Mouse (Mus musculus): ENCODE measurements around the gene 4931440F15Rik. TPM values are rescaled to one million over a fixed set of nuclear protein-coding genes. Genes with fewer than 3 reads are reported as not detected.

Gene 4931440F15Rik
- polyA plus RNA-seq, 1 experiment = 0.04 TPM

GRCm38 (mm10) chr11:29795106-29795505 lies 30.4 kb downstream of the 4931440F15Rik start:
- Histone ChIP-seq H3K4me2 (ENCODE audit: low read depth) (peak overlapping the region; percentile 48), H3K27me3 (ENCODE audit: control insufficient read depth, insufficient read depth, insufficient read length) (no peaks in the 10 kb centered on the region), H3K36me3 (ENCODE audit: control insufficient read depth, insufficient read depth) (no peaks in the 10 kb centered on the region), H3K79me2 (ENCODE audit: control insufficient read depth, insufficient read depth) (no peaks in the 10 kb centered on the region), H3K4me3 (no peak overlapping the region), H3ac (ENCODE audit: control insufficient read depth, insufficient read length) (no peak overlapping the region)
- TF ChIP-seq E2F4 (IDR thresholded peaks at IDR 0.05; ENCODE audit: insufficient read depth) (no peak), MYOD1 (IDR thresholded peaks at IDR 0.05; ENCODE audit: control insufficient read depth in 1 of 3, insufficient read length in 2 of 3, low read depth in 2 of 3) (peak in 1 of 3 experiments; percentile 29)

GRCm38 (mm10) chr11:29794475-29794874 lies 31.0 kb downstream of the 4931440F15Rik start:
- Histone ChIP-seq H3ac (ENCODE audit: control insufficient read depth, insufficient read length) (no peak overlapping the region), H3K4me3 (no peak overlapping the region), H3K4me2 (ENCODE audit: low read depth) (peak overlapping the region; percentile 48), H3K79me2 (ENCODE audit: control insufficient read depth, insufficient read depth) (no peaks in the 10 kb centered on the region), H3K36me3 (ENCODE audit: control insufficient read depth, insufficient read depth) (no peaks in the 10 kb centered on the region), H3K27me3 (ENCODE audit: control insufficient read depth, insufficient read depth, insufficient read length) (no peaks in the 10 kb centered on the region)
- TF ChIP-seq CEBPB (IDR thresholded peaks at IDR 0.05; ENCODE audit: insufficient read depth, poor library complexity, severe bottlenecking) (no peak), MYOD1 (IDR thresholded peaks at IDR 0.05; ENCODE audit: control insufficient read depth in 1 of 3, insufficient read length in 2 of 3, low read depth in 2 of 3) (peak in 2 of 3 experiments; percentile 34 to 66), MAX (IDR thresholded peaks at IDR 0.05; ENCODE audit: low read depth) (no peak), TCF12 (IDR thresholded peaks at IDR 0.05; ENCODE audit: insufficient read depth, poor library complexity, severe bottlenecking) (peak; percentile 37), MYOG (IDR thresholded peaks at IDR 0.05; ENCODE audit: control insufficient read depth in 1 of 3, insufficient read depth in 1 of 3, insufficient read length in 2 of 3, low read depth in 2 of 3) (peak in 1 of 3 experiments; percentile 72)

GRCm38 (mm10) chr11:29790796-29791195 lies 34.7 kb downstream of the 4931440F15Rik start:
- no peak overlapping the region for H3K4me3 ChIP-seq
- H3ac ChIP-seq (ENCODE audit: control insufficient read depth, insufficient read length) = no peak overlapping the region
- H3K79me2 ChIP-seq (ENCODE audit: control insufficient read depth, insufficient read depth) = no peaks in the 10 kb centered on the region
- TF ChIP-seq USF1 (IDR thresholded peaks at IDR 0.05; ENCODE audit: low read depth) (no peak), E2F4 (IDR thresholded peaks at IDR 0.05; ENCODE audit: insufficient read depth) (no peak), MAX (IDR thresholded peaks at IDR 0.05; ENCODE audit: low read depth) (no peak), TCF12 (IDR thresholded peaks at IDR 0.05; ENCODE audit: insufficient read depth, poor library complexity, severe bottlenecking) (no peak), SRF (IDR thresholded peaks at IDR 0.05; ENCODE audit: control insufficient read depth, insufficient read length, low read depth) (no peak), MYOG (IDR thresholded peaks at IDR 0.05; ENCODE audit: control insufficient read depth in 1 of 3, insufficient read depth in 1 of 3, insufficient read length in 2 of 3, low read depth in 2 of 3) (no peak), TCF3 (IDR thresholded peaks at IDR 0.05; ENCODE audit: insufficient read length, low read depth) (no peak), POLR2AphosphoS2 (IDR thresholded peaks at IDR 0.05; ENCODE audit: insufficient read length, low read depth) (no peak), POLR2A (IDR thresholded peaks at IDR 0.05; ENCODE audit: insufficient read length, low read depth) (no peak), CEBPB (IDR thresholded peaks at IDR 0.05; ENCODE audit: insufficient read depth, poor library complexity, severe bottlenecking) (no peak), MYOD1 (IDR thresholded peaks at IDR 0.05; ENCODE audit: control insufficient read depth in 1 of 3, insufficient read length in 2 of 3, low read depth in 2 of 3) (no peak), REST (IDR thresholded peaks at IDR 0.05; ENCODE audit: insufficient read depth, insufficient read length) (no peak)
- H3K36me3 ChIP-seq (ENCODE audit: control insufficient read depth, insufficient read depth) = no peaks in the 10 kb centered on the region
- no peaks in the 10 kb centered on the region for H3K27me3 ChIP-seq (ENCODE audit: control insufficient read depth, insufficient read depth, insufficient read length)
- no peak overlapping the region for H3K4me2 ChIP-seq (ENCODE audit: low read depth)

- no peak overlapping the region for H3ac ChIP-seq (ENCODE audit: control insufficient read depth, insufficient read length)
- no peaks in the 10 kb centered on the region for H3K27me3 ChIP-seq (ENCODE audit: control insufficient read depth, insufficient read depth, insufficient read length)
- no peak overlapping the region for H3K4me2 ChIP-seq (ENCODE audit: low read depth)
- no peak overlapping the region for H3K4me3 ChIP-seq
- no peak for TF ChIP-seq USF1 (IDR thresholded peaks at IDR 0.05; ENCODE audit: low read depth)
- TF ChIP-seq TCF3 (IDR thresholded peaks at IDR 0.05; ENCODE audit: insufficient read length, low read depth) = no peak
- no peak for TF ChIP-seq POLR2AphosphoS2 (IDR thresholded peaks at IDR 0.05; ENCODE audit: insufficient read length, low read depth)
- TF ChIP-seq CEBPB (IDR thresholded peaks at IDR 0.05; ENCODE audit: insufficient read depth, poor library complexity, severe bottlenecking) = no peak
- H3K36me3 ChIP-seq (ENCODE audit: control insufficient read depth, insufficient read depth) = no peaks in the 10 kb centered on the region
- no peaks in the 10 kb centered on the region for H3K79me2 ChIP-seq (ENCODE audit: control insufficient read depth, insufficient read depth)
Measured at GRCm38 (mm10) chr11:29788921-29789638, 36.4 kb downstream of the 4931440F15Rik start.

- no peaks in the 10 kb centered on the region for H3K79me2 ChIP-seq (ENCODE audit: control insufficient read depth, insufficient read depth)
- no peak overlapping the region for H3K4me3 ChIP-seq
- H3ac ChIP-seq (ENCODE audit: control insufficient read depth, insufficient read length) = no peak overlapping the region
- H3K4me2 ChIP-seq (ENCODE audit: low read depth) = no peak overlapping the region
- TF ChIP-seq POLR2A (IDR thresholded peaks at IDR 0.05; ENCODE audit: insufficient read length, low read depth) (no peak), E2F4 (IDR thresholded peaks at IDR 0.05; ENCODE audit: insufficient read depth) (no peak), MAX (IDR thresholded peaks at IDR 0.05; ENCODE audit: low read depth) (no peak), TCF12 (IDR thresholded peaks at IDR 0.05; ENCODE audit: insufficient read depth, poor library complexity, severe bottlenecking) (no peak), REST (IDR thresholded peaks at IDR 0.05; ENCODE audit: insufficient read depth, insufficient read length) (no peak), TCF3 (IDR thresholded peaks at IDR 0.05; ENCODE audit: insufficient read length, low read depth) (no peak), SRF (IDR thresholded peaks at IDR 0.05; ENCODE audit: control insufficient read depth, insufficient read length, low read depth) (no peak), MYOG (IDR thresholded peaks at IDR 0.05; ENCODE audit: control insufficient read depth in 1 of 3, insufficient read depth in 1 of 3, insufficient read length in 2 of 3, low read depth in 2 of 3) (no peak), CEBPB (IDR thresholded peaks at IDR 0.05; ENCODE audit: insufficient read depth, poor library complexity, severe bottlenecking) (no peak), MYOD1 (IDR thresholded peaks at IDR 0.05; ENCODE audit: control insufficient read depth in 1 of 3, insufficient read length in 2 of 3, low read depth in 2 of 3) (no peak), POLR2AphosphoS2 (IDR thresholded peaks at IDR 0.05; ENCODE audit: insufficient read length, low read depth) (no peak), USF1 (IDR thresholded peaks at IDR 0.05; ENCODE audit: low read depth) (no peak)
- H3K36me3 ChIP-seq (ENCODE audit: control insufficient read depth, insufficient read depth) = no peaks in the 10 kb centered on the region
- H3K27me3 ChIP-seq (ENCODE audit: control insufficient read depth, insufficient read depth, insufficient read length) = no peaks in the 10 kb centered on the region
Measured at GRCm38 (mm10) chr11:29788499-29788898, 37.0 kb downstream of the 4931440F15Rik start.
